Mouse (Mus musculus) thymus, adult 2 months (tissue): ENCODE data around the gene Hspa5. TPM values are rescaled to one million over a fixed set of nuclear protein-coding genes. Genes with fewer than 3 reads are reported as not detected.
A peak's percentile ranks its signal among the peaks of the same experiment; 100 is the strongest.

ENCODE experiments used
- DNase-seq: peaks from one replicate; pipeline ENCODE4 v3.0.0; 2021
- H3K27ac ChIP-seq: fragments of 200-500 bp; 2 replicates; pipeline ENCODE4 v1.5.1; 2012; ENCODE audit warnings: low read length, control low read depth; ENCODE audit not compliant: control insufficient read depth, insufficient read depth
- H3K27me3 ChIP-seq: fragments of 200-500 bp; 2 replicates; pipeline ENCODE4 v1.6.1; 2012; ENCODE audit warnings: mild to moderate bottlenecking, low read length, moderate library complexity, mixed read lengths; ENCODE audit not compliant: control insufficient read depth, insufficient read depth
- H3K36me3 ChIP-seq: fragments of 200-500 bp; 2 replicates; pipeline ENCODE4 v1.6.1; 2012; ENCODE audit warnings: mild to moderate bottlenecking, low read length, moderate library complexity; ENCODE audit not compliant: control insufficient read depth, insufficient read depth
- H3K4me1 ChIP-seq: fragments of 200-500 bp; replicated peaks from 2 replicates; pipeline ENCODE4 v1.6.1; 2012; ENCODE audit warnings: low read length; ENCODE audit not compliant: control insufficient read depth, insufficient read depth
- H3K4me3 ChIP-seq: fragments of 200-500 bp; 2 replicates; pipeline ENCODE4 v1.5.1; 2012; ENCODE audit warnings: mild to moderate bottlenecking, low read length, control low read depth, moderate library complexity; ENCODE audit not compliant: control insufficient read depth, insufficient read depth
- CTCF ChIP-seq: fragments of 200-500 bp; IDR thresholded peaks from 2 replicates; pipeline ENCODE4 v1.5.1; 2012; ENCODE audit warnings: mild to moderate bottlenecking, control low read depth, low read length, moderate library complexity, borderline replicate concordance; ENCODE audit not compliant: control insufficient read depth, poor library complexity, insufficient read depth; ENCODE audit errors: extremely low read depth
- POLR2A ChIP-seq: fragments of 200-500 bp; IDR thresholded peaks from 2 replicates; pipeline ENCODE4 v1.6.1; 2012; ENCODE audit warnings: mild to moderate bottlenecking, low read length, control low read depth, moderate library complexity; ENCODE audit not compliant: control insufficient read depth, poor library complexity, insufficient read depth; ENCODE audit errors: extremely low read depth
- WGBS: fragments of 180-500 bp; shearing (Covaris S2); methylation state at CpG from one replicate; pipeline ENCODE4 v1.1.7; 2018; 5-methylcytosine and 5-hydroxymethylcytosine counted together
- polyA plus RNA-seq: library from polyadenylated mRNA; depleted of rRNA; stranded (reverse); fragments of >200 nt; gene quantifications from 2 replicates; pipeline ENCODE4 v1.2.3, GENCODE M21; 2012

The Hspa5 gene
- polyA plus RNA-seq, 1 experiment, result 376 TPM

DNA sequence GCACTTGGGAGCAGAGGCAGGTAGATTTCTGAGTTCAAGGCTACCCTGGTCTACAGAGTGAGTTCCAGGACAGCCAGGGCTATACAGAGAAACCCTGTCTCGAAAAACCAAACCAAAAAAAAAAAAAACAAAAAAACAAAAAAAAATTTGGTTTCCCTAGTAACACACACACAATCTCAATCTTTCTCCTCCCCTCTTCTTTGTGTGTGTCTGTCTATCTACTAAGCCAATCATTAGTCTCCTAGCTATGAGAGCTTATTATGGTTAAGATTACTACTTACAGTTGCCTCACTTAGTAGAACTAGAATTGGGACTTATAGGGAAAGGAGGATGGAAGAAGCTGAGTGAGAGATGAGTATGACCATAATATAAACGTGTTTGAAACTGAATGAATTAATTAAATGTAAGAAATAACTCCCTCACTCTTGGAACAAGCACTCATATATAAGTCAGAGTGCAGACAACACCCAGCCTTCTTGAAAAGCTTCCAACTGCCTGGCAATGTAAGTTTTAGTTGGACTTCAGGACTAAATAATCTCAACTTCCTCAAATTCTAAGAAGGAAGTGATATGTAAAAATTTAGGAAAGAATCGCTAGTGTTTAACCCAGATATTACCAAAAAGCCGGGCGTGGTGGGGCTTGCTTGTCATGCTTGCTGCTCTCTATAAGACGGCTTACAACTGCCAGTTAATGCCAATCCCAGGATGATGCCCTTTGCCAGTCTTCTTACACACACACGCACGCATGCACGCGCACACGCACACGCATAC lies 30.2 kb upstream of the Hspa5 start:
- Histone ChIP-seq H3K27ac (no peak overlapping the region), H3K27me3 (no peaks in the 10 kb centered on the region), H3K4me1 (peaks cover 6% of the 10 kb centered on the region), H3K36me3 (no peaks in the 10 kb centered on the region), H3K4me3 (no peak overlapping the region)
- DNase-seq, result no peak
- TF ChIP-seq POLR2A (no peak), CTCF (no peak)
- 79% methylated on average over 12 of the region's 12 CpGs for WGBS

DNA sequence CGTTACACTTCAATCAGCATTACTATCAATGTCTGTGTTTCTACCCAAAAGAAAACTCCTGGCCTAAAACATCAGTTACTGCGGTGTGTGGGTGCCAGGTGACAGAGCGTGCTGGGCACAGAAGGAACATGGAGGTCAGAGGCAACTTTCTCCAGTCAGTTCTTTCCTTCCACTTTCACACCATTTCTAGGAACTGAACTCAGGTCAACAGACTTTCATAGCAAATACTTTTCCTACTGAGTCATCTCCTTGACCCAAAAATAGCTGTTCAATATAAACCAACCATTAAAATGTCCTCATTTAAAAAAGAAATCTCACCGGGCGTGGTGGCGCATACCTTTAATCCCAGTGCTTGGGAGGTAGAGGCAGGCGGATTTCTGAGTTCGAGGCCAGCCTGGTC lies 29.1 kb upstream of the Hspa5 start:
- 96% methylated on average over 8 of the region's 8 CpGs for WGBS
- DNase-seq, result no peak
- no peak overlapping the region for H3K27ac ChIP-seq
- H3K4me3 ChIP-seq, result no peak overlapping the region
- H3K36me3 ChIP-seq, result no peaks in the 10 kb centered on the region
- no peaks in the 10 kb centered on the region for H3K27me3 ChIP-seq
- peaks cover 6% of the 10 kb centered on the region for H3K4me1 ChIP-seq
- TF ChIP-seq POLR2A, result no peak

DNA sequence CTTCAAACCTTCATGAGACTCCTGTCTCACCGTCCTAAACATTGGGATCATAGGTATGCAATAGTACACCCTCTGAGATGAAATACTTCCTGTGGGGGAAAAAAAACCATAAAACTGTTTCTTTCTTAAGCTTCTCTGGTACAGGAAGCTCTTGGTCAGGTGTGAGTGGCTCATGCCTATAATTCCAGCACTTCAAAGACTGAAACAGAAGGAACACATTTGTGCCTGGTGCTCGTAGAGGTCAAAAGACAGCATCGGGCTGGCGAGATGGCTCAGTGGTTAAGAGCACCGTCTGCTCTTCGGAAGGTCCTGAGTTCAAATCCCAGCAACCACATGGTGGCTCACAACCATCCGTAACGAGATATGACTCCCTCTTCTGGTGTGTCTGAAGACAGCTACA lies 27.3 kb upstream of the Hspa5 start:
- WGBS, result 30% methylated on average over 8 of the region's 8 CpGs
- Histone ChIP-seq H3K27me3 (no peaks in the 10 kb centered on the region), H3K27ac (peak overlapping the region; percentile 72), H3K4me3 (no peak overlapping the region), H3K4me1 (peaks cover 6% of the 10 kb centered on the region), H3K36me3 (no peaks in the 10 kb centered on the region)
- no peak for TF ChIP-seq POLR2A
- no peak for TF ChIP-seq CTCF
- peak; percentile 4 for DNase-seq

DNA sequence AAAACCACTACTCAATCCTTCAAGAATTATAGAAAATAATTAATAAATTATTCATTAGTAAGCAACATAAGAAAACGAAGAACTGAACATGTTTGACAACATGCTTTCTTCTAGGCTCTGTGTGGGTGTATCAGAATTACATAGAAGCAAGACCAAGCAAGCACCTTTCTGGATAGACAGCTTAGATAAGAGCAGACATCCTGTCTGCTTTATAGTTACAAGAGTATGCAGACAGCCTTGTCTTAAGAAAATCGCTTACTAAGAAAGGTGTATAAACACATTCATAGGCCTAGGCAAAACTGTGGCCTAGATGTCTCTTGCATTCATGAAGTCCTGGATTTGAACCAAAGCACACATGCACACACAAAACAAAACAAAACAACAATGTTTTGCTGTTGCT lies 26.1 kb upstream of the Hspa5 start:
- H3K4me3 ChIP-seq, result no peak overlapping the region
- H3K36me3 ChIP-seq, result no peaks in the 10 kb centered on the region
- TF ChIP-seq POLR2A (no peak), CTCF (no peak)
- H3K27me3 ChIP-seq, result no peaks in the 10 kb centered on the region
- no peak overlapping the region for H3K27ac ChIP-seq
- peaks cover 6% of the 10 kb centered on the region for H3K4me1 ChIP-seq
- no peak for DNase-seq
- WGBS, result 69% methylated on average over 2 of the region's 2 CpGs

DNA sequence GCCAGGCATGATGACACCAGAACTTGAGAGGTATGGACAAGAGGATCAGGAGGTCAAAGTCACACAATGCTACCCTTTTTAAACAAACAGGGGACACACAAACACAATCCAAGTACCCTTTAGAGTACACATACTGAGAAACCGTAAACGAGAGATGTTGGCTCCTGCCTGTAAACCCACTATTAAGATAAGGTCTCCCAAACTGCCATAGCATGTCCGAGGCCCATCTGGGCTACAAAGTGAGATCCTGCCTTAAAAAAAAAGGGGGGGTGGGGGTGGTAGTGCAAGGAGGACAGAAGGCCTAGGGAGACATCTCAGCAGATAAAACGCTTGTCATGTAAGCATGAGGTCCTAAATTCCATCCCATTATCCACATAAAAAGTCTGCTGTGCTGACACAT lies 23.3 kb upstream of the Hspa5 start:
- H3K4me1 ChIP-seq, result peaks cover 9% of the 10 kb centered on the region
- WGBS, result 92% methylated on average over 4 of the region's 4 CpGs
- TF ChIP-seq CTCF (no peak), POLR2A (no peak)

DNA sequence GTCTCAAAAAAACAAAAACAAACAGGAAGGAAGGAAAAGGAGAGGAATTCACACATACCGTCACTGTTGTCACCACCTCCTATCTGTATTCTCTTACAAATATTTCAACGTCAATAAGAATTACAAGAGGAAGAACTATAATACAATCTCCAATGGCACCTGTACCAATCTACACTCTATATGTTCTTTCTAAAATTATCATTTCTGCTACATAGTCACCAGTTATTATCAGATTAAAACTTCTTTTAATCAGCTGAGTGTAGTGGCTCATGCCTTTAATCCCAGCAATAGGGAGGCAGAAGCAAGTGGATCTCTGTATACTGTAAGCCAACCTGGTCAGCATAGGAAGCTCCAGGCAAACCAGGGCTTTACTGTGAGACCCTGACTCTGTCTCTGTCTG lies 21.5 kb upstream of the Hspa5 start:
- Histone ChIP-seq H3K36me3 (no peaks in the 10 kb centered on the region), H3K4me3 (no peak overlapping the region), H3K27ac (no peak overlapping the region), H3K4me1 (0 out of 2 replicates have a peak, but pooled peaks cover 3% of the 10 kb centered on the region), H3K27me3 (no peaks in the 10 kb centered on the region)
- TF ChIP-seq POLR2A, result no peak
- TF ChIP-seq CTCF, result no peak
- WGBS, result 92% methylated on average over 2 of the region's 2 CpGs
- DNase-seq, result no peak

More for the DNA sequence above, 23.3 kb upstream of the Hspa5 start:
- DNase-seq, result no peak
- H3K27ac ChIP-seq, result no peak overlapping the region
- no peaks in the 10 kb centered on the region for H3K27me3 ChIP-seq
- no peak overlapping the region for H3K4me3 ChIP-seq
- no peaks in the 10 kb centered on the region for H3K36me3 ChIP-seq
